Mouse (Mus musculus) thymus, postnatal 4 days (tissue): Measurements from ENCODE around the gene Gpr62.
A peak's percentile ranks its signal among the peaks of the same experiment; 100 is the strongest.

Source experiments
- DNase-seq: peaks from one replicate; pipeline ENCODE4 v3.0.0; 2021

Gene Gpr62

DNA sequence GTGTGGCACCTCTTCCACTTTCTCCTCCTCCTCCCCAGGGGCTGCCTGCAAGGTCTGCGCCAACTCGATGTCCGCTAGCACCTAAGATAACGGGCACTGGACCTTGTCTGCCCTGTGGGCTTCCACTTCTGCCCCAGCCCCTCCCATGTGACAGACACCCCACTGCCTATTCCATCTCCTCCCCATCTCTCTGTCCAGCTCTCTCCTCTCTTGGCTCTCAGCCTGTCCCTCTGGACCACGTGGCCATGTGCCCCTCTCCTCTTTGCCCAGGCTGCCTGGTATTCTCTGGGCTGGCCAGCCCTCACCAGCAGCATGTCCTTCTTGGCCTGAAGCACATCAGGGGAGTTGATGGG is 8.0 kb upstream of the Gpr62 start:
- peak; percentile 15 for DNase-seq

DNA sequence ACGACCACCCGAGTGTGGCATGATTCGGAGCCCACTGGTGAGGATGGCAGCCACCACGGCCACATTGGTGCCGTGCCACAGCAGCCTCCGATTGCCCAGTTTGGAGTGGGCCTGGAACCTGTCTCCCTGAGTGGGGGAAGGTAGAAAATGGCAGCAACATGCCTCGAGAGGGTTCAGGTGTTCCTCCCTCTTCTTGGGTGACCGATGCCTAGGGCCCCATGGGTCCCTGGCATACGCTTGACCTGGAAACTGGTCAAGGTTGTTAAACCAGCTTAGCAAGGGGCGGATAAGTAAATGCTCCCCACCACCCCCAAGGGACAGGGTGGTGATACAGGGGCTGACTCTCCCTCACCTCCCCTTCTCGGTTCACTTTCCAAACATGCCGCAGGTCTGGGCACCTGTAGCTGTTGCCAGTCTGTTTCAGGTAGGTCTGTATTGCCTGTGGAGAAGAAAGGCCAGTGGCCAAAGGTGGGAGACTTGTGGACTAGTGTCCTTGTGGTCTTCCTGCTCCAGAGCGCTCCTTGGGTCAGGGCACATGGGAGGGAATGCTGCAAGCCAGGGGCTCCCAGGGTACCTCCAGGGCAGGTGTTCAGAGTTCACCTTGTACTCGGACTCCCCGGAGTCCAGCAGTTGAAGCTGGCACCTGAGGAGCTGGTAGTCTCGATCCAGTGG is 7.5 kb upstream of the Gpr62 start:
- peak; percentile 6 for DNase-seq

DNA sequence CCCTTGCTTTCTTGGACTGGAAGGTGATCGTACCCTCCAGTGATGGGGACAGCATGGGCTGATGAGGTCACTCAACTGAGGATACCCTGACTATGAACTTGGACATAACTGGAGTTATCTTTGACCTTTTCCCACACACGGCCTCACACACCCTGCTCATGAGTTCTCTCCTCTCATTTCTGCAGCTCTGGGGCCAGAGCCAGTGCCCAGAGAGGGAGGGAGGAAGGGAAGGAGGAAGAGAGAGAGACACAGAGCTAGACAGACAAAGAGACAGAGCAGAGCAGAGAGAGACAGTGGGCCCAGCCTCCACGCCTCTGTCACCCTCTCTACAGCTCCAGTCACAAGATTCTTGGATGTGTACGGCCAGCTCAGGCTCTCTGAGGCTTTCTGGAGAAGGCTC is 6.6 kb upstream of the Gpr62 start:
- DNase-seq = peak; percentile 6

DNA sequence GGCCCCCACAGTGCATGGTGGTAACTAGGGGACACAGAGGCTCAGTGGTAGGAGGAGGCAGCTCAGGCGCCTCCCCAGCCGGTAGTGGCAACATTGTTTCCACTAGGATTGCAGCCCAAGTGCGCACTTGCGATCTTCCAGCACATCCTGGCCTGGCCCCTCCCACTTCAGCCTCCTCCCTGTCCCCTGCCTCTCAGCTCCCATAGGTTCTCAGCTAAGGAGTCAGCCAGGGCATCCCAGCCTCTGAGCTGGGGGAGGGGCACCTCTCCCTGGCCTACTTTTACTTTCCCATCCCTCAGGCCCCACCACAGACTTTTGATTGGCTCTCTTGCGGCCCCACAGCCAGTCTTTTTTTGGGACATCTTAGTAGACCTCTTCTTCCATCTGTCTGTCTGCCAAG is 6.2 kb upstream of the Gpr62 start:
- DNase-seq = peak; percentile 19

DNA sequence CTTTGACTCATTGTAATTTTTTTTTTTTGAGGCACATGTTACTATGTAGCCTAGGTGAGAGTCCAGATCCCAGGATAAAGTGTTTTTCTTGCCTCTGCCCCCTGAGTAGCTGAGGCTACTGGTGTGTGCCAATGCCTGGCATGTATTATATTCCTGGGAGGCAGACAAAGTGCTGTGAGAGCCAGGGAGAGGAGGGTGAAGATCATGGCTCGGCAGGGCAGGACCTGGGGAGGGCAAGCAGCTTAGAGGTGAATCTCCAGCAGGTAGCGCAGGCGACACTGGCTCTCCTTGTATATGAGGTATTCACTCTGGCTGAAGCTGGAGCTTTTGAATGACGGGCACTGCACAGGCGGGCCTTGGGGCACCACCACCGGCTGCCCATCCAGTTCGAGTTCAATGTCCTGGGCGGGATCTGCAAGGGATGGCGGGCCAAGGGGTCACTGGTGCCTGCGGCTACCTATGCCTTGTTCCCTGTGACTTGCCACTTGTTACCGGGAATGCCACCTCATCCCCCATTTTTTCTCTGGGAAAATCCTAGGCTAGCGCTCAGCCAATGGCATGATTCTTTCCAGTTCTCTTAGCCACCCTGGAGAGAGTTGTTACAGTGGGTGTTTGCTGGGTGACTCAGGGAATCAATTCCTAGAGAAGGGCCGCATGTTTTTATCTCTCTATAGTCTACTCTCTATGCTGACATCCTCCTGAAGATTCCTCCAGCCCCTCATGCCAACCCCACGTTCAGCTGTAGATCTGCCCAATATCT is 5.4 kb upstream of the Gpr62 start:
- DNase-seq = peak; percentile 7

DNA sequence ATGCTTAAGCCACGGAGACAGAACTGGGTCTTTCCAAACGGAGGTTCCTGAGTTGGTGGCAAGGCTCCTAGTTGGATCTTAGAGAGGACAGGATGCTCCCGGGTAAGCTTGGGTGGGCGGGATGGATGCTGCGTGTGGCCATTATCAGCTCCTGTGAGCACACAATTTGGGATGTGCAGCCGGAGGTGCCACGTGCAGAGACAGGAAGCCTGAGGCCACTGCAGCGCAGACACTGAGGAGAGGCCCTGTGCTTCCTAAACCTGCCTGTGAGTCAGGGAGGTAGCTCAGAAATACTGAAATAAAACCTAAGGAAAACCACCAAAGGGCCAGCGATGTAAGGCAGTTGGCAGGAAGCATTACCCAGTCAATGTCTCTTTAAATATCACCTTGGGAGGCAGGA is 4.0 kb upstream of the Gpr62 start:
- DNase-seq = no peak

DNA sequence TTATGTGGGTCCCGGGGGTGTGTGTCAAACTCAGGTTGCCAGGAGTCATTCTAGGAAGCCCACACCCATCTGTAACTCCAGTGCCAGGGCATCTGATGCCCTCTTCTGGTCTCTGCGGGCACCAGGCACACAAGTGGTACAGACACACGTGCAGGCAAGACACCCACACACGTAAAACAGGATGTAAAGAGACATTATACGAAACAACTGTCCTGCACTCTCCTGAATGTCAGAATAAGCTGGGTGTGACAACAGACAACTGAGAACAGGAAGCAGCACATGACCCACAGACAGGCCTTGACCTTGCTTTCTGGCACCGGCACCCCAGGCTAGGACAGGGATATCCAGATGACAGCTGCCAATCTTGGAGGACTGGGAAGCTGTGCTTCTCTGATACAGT is 3.6 kb upstream of the Gpr62 start:
- DNase-seq = no peak

DNA sequence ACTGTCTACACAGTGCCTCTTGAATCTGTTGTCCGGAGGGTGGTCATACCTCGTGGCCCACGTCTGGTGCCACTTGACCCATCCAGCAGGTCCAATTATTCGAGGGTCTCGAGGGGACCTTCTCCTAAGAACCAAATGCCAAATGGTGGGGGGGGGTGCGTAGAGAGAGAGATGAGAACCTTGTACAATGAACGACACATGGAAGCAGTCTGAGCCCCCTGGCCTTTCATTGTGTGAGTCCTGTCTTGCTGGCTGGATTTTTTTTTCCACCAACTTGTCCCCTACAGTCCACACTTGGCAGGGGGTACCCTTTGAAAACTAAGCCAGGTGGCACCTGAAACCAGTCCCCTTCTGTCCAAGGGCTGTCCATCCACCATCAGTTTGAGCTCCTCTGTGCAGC is 2.0 kb upstream of the Gpr62 start:
- no peak for DNase-seq

DNA sequence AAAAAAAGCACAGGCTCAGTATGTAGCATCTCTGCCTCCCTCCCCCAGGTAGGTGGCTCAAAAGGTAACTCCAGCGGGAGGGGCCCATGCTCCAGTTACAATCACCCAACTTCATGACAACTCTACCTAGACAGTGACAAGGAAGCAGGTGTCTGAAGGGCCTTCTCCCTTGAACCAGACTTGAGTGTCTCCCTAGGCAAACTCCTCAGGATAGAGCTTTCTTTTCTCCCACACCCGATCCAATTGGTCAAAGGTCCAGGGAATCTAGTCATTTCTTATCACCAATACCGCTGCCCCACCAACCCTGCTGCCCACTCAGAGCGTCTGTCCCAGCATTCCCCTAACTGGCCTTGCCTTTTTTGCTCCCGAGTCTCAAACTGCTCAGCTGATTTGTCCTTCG is 983 bp upstream of the Gpr62 start:
- no peak for DNase-seq

DNA sequence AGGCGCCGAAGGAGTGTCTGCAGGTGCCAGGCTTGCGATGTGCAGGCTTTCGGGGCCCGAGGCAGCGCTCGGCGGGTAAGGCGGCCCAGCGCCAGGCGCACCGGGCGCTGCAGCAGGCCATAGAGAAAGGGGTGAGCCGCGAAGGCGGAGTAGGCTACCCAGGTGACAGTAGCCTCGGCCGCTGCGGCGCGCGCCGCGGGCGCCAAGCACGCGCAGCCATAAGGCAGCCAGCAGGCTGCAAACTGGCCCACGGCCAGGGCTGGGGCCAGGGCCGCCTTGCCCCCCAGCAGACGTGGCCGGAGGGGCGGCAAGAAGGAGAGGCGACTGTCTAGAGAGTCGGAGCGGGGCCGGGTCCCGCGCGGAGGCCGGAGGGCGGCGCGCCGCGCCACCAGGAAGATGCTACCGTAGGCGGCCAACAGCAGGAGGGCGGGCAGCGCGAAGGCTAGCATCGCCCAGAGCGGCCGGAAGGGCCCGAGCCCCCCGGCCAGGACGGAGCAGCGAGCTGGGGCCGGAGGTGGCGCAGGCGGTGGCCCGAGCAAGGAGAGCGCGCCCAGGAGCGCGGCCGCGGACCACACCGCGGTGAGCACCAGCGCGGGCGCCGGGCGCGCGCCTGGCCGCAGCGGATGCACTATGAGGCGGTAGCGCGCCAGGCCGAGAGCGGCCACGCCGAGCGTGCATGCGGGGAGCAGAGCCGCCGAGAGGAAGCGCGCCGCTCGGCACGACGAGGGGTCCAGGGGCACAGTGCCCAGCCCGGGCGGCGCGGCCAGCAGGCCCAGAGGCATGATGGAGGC is 792 bp downstream of the Gpr62 start:
- DNase-seq = peak; percentile 57

DNA sequence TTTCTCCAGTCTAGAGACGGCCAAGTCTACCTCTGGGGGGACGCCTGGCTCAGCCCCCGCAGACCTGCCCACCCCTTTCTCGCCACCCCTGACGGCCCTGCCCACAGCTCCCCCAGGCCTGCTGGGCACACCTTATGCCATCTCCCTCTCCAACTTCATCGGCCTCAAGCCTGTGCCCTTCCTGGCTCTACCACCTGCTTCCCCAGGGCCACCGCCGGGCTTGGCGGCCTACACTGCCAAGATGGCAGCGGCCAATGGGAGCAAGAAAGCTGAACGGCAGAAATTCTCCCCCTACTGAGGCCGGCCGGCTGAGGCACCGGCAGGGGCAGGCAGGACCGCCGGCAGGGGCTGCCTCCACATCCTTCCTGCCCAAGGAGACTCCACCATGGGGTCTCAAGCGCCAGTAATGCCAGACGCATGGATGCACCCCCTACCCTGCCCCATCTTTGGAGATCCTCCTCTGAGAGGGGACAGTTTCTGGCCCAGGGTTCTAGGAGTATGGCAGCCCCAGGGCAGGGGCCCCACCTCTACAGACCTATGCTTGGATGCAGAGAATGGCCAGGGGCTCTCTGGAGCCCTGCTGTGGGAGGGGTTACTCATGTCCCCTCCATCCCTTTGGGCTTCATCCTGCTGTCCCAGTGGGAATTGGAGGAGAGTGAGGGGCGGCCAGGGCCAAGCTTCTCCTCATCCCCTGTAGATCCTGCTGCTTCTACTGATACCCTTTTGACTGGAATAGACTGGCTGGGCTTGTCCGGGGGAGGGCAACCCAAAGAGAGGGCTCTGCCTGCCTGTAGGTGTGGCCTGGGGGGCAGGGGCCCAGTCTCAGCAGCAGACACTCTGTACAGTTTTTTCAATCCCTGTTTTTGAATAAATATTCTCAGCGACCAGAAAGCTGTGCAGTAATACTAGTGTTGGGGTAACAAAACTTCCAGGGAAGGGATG is 2.3 kb downstream of the Gpr62 start:
- DNase-seq = no peak

DNA sequence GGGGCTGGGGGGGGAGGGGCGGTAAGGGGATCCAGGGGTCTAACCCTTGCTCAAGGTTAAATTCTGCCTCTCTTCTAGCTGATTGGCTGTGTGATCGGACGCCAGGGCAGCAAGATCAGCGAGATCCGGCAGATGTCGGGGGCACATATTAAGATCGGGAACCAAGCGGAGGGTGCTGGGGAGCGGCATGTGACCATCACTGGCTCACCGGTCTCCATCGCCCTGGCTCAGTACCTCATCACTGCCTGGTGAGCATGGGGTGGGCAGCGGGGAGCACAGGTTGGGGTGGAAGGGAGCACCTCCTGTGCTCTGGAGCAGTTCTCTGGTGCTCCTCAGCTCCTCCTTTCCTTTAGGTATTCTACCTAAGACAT is 3.3 kb downstream of the Gpr62 start:
- DNase-seq = no peak

DNA sequence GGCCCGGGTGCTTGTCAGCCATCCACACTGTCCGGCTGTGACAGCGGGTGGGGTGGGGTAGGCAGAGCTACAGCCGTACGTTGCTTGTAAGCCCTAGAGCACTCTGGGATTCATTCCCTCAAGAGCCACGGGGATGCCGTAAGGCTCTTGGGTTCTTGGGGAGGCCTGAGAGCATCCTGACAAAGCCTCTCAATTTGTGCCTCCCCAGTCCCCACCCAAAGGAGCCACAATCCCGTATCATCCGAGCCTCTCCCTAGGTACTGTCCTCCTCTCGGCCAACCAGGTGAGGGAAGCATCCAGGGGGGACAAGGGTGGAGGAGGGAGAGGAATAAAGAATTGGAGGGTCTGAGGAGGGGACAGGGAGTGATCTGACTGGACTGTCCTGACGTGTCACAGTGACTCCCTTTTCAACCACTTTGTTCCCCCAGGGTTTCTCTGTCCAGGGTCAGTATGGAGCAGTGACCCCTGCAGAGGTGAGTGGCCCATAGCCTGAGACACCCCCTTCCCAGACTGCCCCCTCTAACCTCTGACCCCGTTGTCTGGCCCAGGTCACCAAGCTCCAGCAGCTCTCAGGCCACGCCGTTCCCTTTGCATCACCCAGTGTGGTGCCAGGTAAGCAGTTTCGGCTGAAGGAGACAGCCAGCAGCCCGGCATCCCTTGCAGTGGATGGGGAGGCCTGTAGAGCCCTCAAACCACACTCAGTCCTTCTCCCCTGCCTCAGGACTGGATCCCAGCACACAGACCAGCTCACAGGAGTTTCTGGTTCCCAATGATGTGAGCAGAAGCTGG is 3.9 kb downstream of the Gpr62 start:
- DNase-seq = no peak

DNA sequence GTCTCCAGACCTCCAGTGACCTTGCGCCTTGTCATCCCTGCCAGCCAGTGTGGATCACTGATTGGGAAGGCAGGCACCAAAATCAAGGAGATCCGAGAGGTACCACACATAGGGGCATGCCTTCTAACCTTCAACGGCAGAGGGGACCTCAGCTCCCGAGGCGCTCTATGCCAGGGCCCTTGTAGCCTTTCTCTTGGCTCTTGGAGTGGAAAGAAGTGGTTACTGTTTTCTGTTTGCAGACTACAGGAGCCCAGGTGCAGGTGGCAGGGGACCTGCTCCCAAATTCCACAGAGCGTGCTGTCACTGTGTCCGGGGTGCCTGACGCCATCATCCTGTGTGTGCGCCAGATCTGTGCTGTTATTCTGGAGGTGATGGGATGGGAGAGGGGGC is 4.7 kb downstream of the Gpr62 start:
- DNase-seq = no peak

DNA sequence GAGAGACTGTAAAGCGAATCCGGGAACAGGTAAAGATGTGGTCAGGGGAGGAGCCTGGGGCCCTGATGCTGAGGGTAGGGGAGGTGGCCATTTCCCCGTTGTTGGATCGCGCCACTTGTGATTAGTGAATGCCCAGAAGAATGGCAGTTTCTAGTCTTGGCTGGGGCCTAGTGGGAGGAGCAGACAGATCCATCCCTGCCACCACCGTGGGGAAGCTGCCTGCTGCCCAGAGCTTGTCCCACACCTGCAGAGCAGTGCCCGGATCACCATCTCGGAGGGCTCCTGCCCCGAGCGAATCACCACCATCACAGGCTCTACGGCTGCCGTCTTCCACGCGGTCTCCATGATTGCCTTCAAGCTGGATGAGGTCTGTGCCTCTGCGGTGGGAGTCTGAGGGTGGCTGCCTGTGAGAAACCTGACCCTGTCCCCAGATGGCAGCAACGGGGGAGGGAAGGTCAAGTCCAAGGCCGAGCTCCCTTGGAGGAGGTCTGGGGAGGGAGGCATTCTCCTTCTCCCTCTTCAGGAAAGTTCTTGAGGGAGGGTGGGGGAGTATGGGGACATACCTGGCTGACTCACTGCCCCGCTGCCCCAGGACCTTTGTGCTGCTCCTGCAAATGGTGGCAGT is 5.2 kb downstream of the Gpr62 start:
- no peak for DNase-seq

DNA sequence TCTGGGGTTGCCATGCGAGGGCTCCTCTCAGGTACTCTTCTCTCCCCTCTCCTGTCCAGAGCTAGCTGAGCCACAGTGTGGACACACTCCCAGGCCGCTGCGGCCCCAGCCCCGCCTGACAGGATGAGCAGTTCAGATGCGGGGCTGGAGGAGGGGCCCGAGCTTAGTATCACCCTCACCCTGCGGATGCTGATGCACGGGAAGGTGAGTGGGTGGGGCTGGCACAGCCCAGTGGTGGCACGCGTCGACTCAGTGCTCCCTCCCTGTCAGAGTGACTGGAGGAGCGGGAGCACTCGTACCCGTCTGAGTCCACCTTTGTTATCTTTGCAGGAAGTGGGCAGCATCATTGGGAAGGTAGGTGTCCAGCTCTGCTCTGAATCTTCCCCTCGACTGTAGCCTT is 5.8 kb downstream of the Gpr62 start:
- no peak for DNase-seq

DNA sequence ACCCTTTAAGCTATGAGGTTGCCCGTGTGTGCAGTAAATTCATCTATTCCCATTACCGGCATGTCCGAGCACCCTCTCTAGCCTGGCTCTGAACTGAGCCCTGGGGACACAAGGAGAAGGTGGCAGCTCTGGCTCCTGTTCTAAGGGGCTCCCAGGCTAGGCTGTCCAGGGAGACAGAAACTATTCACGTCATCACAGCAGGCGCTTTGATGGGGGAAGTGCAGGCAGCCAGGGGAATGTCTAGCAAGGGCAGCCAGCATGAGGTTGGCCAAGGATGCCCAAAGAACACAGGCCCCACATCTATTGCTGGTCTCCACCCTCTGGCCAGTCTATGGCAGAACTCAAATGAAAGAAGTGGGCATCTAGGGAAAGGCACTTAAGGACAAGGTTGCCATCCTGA is 7.8 kb downstream of the Gpr62 start:
- no peak for DNase-seq

DNA sequence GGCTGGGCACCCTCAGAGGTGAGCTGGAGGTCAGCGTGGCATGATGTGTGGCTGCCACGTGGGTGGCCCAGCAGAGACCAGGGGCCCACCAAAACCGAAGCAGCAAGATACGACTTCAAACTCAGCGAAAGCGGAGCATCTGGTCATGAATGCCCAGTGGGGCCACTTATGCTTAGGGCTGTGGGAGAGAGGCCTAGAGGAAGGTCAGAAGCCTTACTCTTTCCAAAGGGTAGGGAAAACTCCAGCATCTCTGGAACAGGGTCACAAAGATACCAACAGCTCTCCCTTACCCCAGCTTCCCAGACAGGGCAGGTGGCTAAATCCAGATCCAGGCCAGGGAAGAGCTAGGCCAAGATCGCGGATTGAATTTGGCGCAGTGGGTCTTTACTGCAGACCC is 8.6 kb downstream of the Gpr62 start:
- no peak for DNase-seq

DNA sequence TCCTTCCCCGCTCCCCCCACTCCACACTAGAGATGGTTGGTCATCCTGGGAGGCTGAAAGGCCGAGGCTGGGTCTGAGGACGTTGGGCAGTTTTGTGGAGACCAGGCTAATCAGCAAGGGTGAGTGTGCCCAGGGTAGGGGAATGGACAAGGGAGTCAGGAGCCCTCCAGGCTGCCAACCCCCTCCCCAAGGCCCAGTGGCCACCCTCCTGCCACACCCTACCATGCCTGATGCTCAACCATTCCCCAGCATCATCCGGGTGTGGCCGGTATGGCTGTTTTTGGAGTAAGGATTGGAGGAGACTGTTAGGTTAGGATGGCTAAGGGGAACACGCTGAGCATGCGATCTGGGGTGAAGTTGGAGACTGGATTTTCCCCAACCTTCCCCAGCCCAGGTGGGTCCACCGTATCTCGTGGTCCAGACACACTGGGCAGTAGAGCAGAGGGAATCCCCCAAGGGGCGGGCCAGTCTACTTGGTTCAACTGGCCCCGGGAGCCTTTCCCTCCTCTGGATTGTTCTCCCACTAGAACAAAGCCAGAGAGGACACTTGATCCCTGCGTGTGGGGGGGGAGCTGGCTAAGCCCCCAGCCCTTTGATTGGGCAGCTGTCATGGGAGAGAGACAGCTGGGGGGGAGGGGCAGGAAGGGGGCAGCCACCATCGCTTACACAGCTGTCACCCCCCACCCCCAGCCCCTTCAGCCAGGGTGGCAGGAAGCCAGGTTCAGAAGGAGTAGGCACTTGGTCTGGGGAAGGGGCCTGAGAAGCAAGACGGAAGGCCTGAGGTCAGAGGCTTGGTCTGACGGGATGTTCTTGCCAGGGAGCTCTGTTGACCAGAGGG is 9.2 kb downstream of the Gpr62 start:
- DNase-seq = no peak

DNA sequence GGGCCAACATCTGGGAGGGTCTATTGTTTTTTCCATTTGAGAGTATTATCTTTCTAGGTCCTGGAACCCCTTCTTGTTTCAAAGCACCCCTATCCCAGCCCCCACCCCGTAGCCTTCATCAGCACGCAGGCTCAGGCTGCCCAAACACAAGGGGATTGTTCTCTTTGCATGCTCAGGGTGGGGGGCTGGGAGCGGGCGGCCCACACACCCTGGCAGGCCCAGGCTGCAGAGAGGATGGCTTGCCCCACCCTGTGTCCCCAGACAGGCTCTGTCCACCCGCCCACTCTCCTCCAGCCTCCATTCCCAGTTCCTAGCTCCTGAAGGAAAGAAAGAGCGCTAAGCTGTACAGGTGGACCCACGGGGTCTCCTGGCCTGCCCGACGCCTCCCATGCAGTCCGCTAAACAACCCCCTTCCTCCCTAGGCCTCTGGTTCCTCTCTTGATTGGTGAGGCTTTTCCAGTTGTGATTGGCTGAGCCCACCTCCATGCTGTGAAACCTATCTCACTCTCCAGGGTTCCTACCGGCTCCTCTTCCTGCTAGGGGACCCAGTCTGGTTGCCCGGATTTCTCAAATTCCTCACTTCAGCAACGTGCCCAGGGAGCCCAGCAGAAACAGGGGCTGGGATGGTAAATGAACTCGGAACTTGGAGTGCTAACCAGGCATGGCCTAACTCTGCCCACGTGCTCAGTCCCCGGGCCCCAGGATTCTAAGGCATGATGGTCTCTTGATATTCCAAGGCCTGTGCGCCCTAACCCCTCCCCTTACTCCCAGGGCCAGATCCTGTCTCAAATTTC is 10.7 kb downstream of the Gpr62 start:
- no peak for DNase-seq
